Mouse (Mus musculus) left cerebral cortex, adult 9 months (tissue): ENCODE measurements around the gene Fam222a.

Experiments
- DNase-seq, 2 experiments: peaks; one replicate each; pipeline ENCODE4 v3.0.0; 2022; ENCODE audit warnings: low spot score in 2 of 2

The Fam222a gene

DNA sequence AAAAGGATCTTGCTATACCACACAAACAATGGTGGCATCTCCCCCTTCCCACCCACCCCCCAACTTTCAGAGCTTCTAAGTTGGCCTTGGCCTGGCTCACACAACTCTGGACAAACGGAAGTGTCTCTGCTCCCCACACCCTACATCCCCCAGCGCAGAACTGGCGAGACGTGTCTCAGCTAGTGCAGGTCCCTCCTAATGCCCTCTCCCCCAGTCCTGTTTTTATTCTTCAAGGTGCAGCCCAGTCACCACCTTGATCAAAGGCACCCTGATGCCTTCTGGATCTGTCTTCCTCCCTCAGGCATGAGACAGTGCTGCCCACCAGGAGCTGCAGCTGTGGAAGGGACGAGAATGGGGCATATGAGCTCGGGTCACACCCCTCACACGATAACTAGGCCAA lies 88.5 kb downstream of the Fam222a start:
- DNase-seq = no peak

DNA sequence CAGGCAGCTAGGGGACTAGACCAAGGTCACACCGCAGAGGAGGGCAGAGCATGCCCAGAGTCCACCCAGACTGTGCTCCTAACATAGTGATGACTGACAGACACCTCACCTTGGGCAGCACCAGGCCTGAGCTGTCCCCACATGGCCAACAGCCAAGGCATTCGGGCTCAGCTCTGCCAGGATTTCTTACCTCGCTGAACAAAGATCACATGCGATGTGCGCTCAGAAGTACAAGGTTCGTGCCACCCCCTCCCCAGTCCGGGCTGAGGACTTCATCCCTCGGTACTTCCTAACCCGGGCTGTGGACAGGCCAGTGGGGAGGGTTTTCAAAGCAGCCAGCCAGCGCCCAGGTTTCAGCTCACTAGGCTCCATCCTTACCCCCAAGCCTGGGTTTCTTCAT lies 89.6 kb downstream of the Fam222a start:
- DNase-seq = no peak

DNA sequence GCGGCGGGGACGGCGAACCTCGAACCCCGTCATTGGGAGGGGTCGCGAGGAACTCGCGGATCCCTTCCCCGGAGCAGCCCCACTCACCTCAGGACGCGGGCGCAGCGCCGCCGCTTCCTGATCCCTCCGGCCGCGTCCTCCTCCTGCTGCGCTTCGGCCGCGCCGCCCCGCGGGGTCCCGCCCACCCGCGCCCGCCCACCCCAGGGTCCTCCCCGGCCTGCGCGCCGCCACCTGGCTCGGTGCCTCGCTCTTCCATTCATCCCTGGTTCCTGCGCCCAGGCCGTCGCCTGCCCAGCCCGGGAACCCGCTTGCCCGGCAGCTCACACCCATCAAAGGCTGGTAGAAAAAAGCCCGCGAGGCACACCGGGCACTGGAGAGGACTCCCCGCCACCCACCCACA lies 90.4 kb downstream of the Fam222a start, which contains the start of gene Trpv4:
Gene Trpv4, minus strand, starts transcription at position 167 of the 400 bp plus-strand sequence.
- DNase-seq = no peak

DNA sequence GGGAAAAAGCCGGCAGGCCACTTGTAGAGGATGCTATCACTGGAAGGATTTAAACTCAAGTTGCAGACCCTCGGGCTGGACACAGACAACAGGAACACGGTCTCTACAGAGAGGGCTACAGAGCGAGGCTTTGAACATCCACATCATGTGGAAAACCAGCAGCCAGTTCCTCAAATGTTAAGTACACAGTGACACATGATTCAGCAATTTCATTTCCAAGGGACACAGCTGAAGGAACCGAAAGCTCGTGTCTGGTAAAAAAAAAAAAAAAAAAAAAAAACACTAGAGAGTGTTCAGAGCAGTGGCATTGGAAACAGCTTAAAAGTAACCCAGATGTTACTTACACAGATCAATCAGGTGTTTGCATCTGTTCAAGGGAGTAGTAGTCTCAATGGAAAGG lies 93.2 kb downstream of the Fam222a start:
- DNase-seq = no peak
